Mouse (Mus musculus) CD4-positive, CD25-positive, alpha-beta regulatory T cell, adult 2 months (primary cell): Measurements from ENCODE around the gene Fgd2.
A peak's percentile ranks its signal among the peaks of the same experiment; 100 is the strongest.
"Not testable (repeated sequence)": the region's sequence is repeated elsewhere in the genome, so short reads cannot be mapped to it uniquely, and the experiment has no call there.

ENCODE experiments used
- DNase-seq: peaks from one replicate; pipeline ENCODE4 v3.0.0-alpha.2; 2012; ENCODE audit warnings: low read depth, low spot score

Gene Fgd2

DNA sequence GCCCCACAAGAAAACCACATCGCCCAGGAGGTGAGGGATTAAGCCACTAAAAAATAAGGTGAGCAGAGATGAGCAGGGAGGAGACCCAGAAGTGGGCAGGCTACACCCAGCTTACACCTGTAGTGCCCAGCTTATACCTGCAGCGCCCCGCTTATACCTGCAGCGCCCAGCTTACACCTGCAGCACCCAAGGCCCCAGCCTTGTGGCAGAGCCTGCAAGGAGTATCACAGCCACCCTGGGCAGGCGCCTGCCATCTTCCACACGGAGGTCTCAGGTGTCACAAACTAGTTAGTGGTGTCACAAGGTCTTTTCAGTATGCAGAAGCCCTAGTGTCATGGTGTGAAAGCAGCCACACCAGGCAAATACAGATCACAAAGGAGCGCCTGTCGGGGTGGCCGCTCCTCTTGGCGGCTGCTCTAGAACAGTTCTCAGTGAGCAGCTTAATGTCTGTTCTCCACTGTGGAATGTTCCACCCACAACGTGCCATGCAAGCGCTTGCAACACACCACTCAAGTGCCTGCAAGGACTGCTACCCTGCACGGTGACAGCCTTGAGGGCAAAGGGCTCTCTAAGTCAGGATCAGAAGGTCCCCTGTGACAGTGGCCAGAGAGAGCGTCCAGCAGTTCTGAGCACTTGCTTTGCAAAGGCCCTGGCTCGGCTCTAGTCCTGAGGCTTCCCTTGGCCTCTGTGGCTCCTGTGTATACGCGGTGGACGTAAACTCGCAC lies 24.3 kb upstream of the Fgd2 start:
- DNase-seq = no peak

DNA sequence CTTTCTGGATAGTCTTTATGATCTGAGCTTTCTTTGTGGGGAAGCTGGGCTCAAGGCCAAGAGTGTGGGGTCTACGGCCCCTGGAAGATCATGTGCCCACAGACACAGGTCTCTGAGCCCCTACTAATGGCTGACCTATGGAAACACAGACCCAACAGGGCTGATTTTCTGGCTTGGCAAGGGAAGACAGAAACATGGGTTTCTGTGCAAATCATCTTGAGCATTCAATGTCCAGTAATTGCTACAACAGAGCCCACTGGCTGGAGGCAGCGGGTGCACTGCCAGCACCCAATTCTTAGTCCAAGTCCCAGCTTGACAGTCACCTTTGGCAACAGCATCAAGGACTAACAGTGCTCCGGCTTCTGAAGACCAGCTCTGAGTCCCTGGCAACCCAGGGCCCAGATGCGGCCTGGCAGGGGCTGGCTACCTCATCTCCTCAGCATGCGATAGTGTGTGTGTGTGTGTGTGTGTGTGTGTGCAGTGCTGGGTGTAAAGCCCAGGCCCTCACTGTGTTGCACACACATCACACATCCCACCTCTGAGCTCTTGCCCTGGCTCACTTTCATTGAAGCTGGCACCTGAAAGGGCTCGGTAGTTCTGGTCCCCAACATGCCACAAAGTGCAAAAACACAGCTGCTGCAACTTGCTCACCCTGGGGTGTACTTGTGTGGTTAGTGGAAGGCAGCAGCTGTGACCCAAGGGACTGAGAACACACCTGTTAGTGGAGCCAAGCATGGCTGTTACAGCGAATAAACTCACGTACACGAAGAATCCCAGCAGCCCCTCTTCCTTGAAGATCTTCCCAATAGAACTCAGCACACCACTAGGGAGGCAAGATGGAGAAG lies 22.5 kb upstream of the Fgd2 start:
- DNase-seq = no peak

DNA sequence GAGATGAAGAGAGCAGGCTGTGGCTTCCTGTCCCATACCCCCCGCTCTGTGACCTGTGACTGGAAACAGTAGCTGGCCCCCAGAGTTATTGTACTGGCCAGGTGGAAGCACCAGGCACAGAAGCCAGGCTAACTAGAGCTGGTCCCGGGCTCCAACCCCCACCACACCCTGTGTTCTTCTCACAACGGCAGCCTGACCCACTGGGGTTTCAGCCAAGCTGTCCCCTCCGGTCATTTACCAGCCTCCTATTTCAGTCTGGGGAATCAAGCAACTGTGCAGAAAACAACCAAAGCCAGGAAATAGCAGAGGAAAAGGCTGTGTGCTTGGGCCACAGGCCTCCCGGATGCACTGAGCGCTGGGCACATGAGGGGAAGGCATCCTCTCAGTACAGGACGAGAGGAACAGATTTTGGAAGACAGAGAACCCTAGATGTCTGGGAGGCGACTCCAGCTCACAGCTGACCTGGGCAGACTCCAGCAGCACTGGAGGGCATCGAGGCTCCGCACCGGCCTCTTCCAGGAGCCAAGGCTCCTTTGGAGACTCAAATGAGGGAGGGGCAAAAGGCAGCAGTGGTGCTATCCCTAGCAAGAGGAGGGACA lies 21.4 kb upstream of the Fgd2 start:
- DNase-seq = no peak

DNA sequence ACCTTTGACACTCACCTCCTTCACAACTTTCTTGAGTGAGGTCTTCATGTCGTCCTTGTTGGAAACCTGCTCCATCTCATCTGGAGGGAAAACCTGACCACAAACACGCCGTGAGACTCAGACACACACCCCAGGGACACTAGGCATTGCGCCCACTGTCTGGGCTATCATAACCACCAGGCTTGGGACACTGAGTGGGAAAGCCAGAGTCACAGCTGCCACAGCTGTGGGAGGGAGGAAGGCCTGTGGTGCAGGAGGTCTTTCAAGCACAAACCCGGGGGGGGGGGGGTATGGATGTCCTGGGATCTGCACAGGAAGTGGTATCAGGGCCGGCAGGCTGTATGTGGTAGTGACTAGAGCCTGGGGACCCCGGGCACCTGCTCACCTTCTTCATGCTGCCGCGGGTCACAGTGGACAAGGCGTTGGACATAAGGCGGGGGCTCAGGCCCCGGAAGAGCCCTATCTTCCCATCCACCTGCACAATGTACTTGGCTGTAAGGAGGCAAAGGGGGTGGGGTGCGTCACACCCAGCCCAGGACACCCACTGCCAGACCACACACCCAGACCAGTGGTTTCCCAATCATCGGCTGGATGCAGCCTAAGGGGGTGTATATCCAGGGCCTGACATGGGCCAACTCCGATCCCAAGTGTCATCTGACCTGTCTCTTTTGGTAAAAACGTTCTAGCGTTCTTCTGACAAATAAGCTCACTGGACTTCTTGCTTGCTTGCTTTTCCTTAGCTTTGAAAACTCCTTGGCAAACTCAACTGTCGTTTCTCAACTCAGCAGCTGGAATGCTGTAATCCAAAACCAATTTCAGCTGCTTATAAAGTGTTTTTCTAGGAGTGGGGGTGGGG lies 20.1 kb upstream of the Fgd2 start:
- DNase-seq = no peak

DNA sequence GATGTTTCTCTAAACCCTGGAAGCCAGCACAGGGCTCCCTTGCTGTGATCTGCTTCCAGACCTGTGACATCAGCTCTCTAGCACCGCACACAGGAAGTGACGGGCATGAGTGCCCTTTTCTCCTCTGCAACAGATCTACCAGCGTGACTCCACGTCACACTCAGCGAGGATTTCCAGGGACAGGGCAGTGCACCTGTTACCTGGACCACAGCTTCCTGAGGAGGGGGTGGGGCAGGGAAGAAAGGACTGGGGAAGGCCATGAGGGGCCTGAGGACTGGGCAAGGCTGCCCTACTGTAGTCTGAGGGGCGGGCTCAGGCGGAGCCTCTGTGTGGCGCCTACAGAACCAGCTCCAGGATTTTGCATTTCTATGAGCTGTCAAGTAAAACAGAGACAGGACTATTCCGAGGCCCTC lies 19.1 kb upstream of the Fgd2 start:
- DNase-seq = peak; percentile 75

DNA sequence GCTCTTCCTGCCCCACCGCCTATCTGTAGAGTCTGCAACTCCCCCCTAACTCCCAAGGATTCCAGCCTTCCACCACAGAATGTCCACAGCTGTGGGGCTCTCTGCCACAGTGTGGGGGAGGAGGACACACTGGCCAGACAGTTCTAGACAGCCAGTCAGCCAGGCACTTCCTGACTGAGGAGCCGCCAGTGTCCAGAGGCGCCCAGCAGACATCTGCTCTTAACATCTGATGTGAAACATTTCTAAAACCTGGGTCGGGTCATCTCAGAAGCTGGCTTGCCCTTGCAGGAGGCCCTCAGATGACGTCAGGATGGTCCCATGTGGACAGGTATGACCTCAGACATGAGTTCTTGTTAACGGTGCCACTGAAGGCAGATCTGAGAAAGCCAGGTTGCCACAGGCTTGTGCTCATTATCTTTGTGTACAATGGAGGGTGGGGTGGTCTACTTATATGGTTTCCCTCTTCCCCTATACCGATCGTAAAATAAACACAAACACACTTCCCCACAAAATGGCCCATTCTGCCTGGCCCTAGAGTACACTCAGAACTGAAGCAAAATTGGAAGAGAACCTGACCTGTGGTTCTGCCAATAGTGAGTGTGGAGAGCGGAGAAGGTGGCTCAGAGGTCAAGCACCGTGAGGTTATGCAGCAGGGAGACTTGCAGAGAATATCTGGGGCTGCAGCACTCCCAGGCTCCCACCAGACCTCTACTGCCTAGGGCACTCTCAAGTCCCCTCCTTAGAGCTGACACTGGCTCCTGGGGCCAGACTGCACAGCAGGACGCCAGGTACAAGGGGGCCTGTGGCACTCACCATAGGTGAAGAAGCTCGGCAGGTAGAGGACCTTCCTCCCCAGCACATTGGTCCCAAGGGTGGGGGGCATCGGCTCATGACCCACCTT lies 18.5 kb upstream of the Fgd2 start:
- DNase-seq = no peak

DNA sequence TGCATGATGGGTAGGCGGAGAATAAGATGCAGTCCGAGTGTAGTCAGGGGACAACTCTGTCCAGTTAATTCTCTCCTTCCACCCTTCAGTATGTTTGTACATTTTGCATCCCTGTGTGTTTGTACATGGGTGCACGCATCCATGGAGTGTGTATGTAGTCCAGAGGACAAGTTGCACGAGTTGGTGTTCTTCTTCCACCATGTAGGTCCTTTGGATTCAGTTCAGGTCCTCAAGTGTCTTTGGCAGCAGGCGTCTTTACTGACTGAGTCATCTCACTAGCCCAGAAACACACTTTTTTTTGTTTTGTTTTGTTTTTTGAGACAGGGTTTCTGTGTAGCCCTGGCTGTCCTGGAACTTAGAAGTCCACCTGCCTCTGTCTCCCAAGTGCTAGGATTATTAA lies 17.5 kb upstream of the Fgd2 start:
- no peak for DNase-seq

DNA sequence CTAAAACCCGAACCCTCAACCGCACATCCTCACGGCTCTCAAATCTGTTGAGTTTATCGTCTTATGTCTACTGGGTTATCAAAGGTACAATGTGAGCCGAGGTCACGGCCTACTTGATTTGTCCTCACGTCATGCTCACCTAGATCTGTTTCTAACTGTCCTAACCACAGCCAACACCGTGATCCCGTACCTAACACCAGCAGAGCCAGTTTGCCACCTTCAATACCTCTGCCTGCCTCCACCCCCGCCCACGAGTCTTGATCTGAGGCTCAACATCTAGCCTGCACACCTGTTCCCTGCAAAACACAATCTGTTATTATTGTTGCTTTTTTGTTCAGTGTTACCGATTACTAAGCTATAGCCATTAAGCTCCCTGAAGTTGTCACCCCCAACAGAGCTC lies 15.4 kb upstream of the Fgd2 start:
- no peak for DNase-seq

DNA sequence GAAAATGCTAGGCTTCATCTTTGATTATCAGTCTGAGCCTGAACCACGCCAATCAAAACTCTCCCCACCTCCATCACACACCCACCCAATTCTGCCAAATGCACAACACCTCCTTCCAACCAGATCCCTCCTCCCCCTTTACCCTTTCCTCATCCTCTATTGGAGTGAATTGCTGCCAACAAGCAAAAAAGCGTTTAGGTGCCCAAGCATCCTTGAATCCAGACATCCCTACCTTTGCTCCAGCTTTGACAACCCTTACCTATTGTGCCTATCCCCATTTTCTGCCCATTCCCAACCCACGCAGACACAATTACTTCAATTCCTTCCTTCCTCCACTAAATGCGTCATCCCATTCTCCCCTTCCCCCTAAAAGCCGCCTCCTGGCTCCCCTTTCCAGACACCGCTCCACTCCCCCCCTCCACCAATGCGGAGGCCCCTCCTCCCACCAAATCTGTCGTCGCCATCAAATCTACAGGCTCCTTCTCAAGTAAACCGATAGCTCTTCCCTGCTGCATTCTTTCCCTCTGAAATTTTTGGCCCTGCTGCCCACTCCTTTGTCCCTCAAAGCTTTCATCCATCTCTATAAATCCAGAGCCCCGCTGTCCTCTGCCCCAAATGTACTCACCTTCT lies 14.1 kb upstream of the Fgd2 start:
- peak; percentile 48 for DNase-seq

DNA sequence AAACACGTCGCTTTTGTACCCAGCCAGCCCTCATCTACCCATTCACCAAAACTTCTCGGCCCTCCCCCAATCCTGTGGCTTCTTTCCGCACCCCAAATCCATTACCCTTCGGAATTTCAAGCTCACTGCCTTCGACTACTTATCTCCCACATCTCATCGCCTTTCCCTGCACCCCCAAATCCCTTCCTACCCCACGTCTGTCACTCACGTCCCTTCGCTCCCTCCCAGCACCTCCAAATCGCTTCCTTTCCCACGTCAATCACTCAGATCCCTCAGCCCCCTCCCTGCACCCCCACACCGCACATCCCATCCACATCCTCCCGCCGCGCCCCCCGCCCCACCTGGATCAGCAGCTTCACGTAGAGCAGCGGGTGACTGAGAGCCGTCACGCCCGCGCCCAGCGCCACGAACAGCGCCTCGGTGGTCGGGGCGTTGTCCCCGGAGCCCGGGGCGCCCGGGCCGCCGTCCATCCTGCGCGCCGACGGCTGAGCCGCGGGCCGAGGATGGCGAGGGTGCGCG lies 13.5 kb upstream of the Fgd2 start:
- no peak for DNase-seq

DNA sequence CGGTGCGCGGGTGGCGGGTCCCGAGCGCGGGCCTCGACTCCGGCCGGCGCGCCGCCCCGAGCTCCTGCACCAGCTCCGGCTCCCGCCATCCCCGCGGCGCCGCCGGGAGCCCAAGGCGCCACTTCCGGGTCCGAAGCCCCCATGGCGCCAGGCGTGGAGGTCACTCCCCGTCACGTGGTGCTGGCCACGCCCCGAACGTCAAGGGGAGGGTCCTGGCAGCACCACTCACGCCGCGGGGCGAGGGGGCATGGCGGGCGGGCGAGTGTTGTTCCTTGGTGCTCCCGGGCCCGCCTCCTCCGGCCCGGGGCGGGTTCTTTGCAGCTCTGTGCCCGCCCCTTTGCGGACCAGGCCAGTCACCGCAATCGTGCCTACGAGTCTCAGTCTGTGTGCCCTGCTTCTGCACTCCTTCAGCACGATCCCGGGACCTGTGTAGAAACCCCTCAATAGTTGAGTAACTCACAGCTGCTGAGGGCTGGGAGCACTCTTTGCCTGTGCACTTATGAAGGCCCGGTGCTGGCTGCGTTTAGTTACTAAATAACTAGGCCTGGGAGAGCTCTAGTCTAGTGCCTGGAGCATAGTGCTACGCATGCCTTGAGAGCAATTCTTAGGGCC lies 13.0 kb upstream of the Fgd2 start, which contains the start of gene Mtch1:
Gene Mtch1 (minus strand): TSS at position 290 of the 612 bp plus-strand sequence.
- DNase-seq = peak; percentile 98

DNA sequence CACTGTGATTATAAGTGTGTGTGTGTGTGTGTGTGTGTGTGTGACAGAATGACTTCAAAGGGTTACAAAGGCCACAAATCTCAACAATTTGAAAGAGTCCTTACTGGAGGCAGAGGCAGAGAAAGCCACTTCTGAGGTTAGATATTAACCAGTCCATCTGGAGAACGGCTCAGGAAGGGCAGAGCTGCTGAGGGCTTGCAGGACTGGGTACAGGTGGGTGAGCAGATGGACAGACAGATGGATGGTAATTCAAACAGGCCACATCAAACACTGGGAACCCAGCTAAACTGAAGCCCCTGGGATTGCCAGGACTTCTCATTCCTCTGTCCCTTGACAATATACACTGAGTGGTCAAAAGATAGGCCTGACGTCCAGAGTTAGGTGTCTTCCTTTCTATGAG lies 11.7 kb upstream of the Fgd2 start:
- no peak for DNase-seq

DNA sequence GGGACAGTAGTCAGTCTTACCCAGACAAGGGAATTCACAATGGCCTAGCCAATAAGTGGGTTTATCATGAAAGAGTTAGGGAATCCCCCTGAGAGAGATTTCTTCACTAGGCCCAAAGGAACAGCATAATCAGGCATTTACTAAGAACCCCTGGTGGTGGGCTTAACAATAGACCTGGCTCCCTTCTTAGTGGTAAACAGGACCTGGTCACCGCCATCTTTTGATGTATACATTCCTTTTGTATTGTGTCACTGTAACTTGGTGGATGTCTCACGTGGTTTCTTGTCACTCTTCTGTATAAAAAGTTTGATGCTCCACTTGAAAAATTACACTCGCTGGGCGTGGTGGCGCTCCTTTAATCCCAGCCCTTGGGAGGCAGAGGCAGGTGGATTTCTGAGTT lies 9.7 kb upstream of the Fgd2 start:
- DNase-seq = not testable (repeated sequence)

DNA sequence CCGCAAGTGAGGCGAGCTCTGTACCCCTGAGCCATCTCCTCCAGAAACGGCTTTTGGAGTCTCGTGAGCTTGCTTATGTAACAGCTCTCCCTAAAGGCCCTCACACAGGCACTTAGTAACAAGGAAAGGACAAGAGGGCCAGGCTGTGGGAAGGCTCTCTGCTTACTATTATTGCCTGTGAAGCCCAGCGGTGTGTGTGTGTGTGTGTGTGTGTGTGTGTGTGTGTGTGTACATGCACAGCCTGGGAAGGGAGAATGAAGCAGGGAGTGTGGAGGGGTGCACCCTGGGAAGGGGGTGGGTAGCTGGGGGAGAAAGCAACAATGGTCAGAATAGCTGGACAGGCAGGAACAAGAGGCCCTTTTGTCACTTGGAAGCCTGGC lies 5.3 kb upstream of the Fgd2 start:
- no peak for DNase-seq

DNA sequence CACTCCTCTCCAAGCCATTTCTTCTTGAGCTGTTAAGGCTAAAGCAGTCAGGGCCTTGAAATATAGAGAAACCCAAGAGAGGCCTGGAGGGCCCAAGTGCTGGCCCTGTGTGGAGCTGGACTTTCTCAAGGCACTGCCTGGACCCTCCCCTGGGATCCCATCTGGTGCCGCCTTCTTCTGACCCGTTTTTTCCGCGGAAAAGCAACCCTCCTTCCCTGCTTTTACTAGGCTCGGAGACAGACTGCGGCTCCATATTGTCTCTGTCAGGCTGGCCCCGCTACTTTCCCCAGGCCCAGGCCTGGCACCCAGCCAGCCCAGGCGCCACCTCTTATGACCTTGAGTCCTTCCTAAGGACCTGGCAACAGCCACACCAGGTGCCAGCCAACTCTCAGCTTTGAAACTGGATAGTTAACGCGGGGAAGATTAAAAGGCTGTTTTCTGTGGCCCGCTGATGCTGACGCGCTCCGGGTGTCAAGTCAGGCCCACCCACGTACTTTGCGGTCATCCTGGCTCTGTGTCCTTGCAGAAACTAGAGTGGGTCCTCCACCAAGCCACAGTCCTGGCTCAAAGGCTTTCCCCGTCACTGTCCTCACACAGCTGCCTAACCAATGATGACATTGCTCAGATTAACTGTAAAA lies 4.8 kb upstream of the Fgd2 start:
- no peak for DNase-seq

DNA sequence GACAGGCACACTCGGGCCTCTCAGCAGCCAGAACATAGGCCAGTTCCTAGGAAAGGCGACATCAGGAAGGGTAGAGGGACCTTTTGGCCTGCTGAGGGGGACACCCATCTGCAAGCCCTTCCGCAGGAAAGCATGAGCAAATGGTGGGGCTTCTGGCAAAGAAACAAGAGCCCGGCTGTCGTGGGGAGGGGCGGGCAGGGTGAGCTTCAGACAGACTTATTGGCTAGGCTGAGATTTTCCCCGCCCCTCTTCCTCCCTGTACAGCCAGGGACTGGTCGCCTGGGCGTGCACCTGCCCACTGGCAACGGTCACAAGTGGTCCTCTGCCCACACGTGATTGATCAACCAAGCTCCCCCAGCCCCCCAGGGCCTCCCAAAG lies 4.2 kb upstream of the Fgd2 start:
- DNase-seq = no peak

DNA sequence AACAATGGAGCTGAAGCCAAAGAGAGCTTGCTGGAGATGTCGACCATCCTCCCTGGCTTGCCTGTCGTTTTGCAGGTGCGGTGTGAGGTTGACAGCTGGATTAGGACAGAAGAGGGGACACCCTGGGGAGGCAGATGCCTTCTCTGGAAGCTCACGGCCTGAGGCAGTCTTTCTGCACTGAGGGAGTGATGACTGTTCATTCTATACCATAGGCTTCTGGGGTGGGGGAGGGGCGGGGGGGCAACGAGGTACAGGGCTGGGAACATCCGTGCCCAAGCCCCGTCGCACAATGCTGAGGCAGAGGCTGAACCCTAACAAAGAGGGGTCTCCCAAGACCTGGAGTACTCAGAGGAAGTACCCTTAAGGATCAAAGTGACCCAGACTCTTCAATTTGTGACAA lies 3.8 kb upstream of the Fgd2 start:
- DNase-seq = no peak

DNA sequence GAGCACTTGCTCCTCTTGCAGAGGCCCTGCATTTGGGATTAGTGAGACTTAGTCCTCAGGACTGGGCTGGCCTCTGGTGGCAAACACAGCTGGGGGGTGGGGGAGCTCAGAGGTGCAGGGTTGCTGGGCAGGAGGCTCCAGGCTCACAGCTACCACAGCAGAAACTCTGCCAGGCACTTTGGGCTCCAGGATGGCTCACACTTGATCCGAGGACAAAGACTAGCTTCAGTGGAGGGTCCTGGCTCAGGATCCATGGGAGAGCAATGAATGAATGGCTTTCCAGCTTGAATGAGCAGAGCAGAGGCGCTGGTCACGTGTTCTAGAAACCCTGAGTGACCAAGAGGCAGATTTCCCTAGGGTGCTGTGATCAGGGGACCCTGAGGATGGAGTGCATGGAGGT lies 1.8 kb upstream of the Fgd2 start:
- DNase-seq = no peak
